In genomic region chr7:34939952-34940312, GRCm38 (mm10) we compare ENCODE assay signal across 9 mouse cellular contexts. TPM values are rescaled to one million over a fixed set of nuclear protein-coding genes. Genes with fewer than 3 reads are reported as not detected.
A peak's percentile ranks its signal among the peaks of the same experiment; 100 is the strongest.
DNase-seq lines count a peak whose midpoint lies in the region; ATAC-seq lines count a peak whose summit lies in the region.
"Had no signal": no experiment of that assay in that cellular context is flagged by ENCODE, and none has a peak within 500 bp of the region (broad histone marks: within the 10 kb centered on the region; RNA-seq: fewer than 3 reads in every experiment).

No protein-coding gene starts in this region.

- intact Hi-C loops in heart, postnatal 14 days (cut with DNase I), result no loop called here

- no peak overlapping the region for H3K4me3 ChIP-seq in embryonic facial prominence, embryonic 13.5 days
- H3K4me3 ChIP-seq in hindbrain, embryonic 13.5 days, result no peak overlapping the region
- no peak overlapping the region for H3K4me3 ChIP-seq in midbrain, embryonic 14.5 days (replicated peaks; ENCODE audit: low read depth, low read length)

- peaks cover 4% of the 10 kb centered on the region; the same call in 1 of the 2 replicates for H3K9me3 ChIP-seq in embryonic facial prominence, embryonic 13.5 days
- H3K9me3 ChIP-seq in hindbrain, embryonic 13.5 days, result peaks cover 6% of the 10 kb centered on the region; the same call in 1 of the 2 replicates
- H3K9me3 ChIP-seq in midbrain, embryonic 14.5 days (ENCODE audit: control insufficient read depth, low read length), result no peaks in the 10 kb centered on the region

- 29% methylated on average over 7 of the region's 7 CpGs for WGBS in embryonic facial prominence, embryonic 13.5 days
- 18% methylated on average over 7 of the region's 7 CpGs for WGBS in hindbrain, embryonic 13.5 days
- 4% methylated on average over 7 of the region's 7 CpGs for WGBS in midbrain, embryonic 14.5 days

- H3K27me3 ChIP-seq in embryonic facial prominence, embryonic 13.5 days, result no peaks in the 10 kb centered on the region
- peaks cover 1% of the 10 kb centered on the region; the same call in 1 of the 2 replicates for H3K27me3 ChIP-seq in hindbrain, embryonic 13.5 days
- H3K27me3 ChIP-seq in midbrain, embryonic 14.5 days (ENCODE audit: control insufficient read depth, insufficient read depth, low read length), result no peaks in the 10 kb centered on the region

- no peak overlapping the region for H3K4me2 ChIP-seq in embryonic facial prominence, embryonic 13.5 days
- H3K4me2 ChIP-seq in hindbrain, embryonic 13.5 days, result no peak overlapping the region
- no peak overlapping the region for H3K4me2 ChIP-seq in midbrain, embryonic 14.5 days (ENCODE audit: low read length)
- H3K4me2 ChIP-seq: lung, embryonic 14.5 days had no signal

- ATAC-seq in embryonic facial prominence, embryonic 13.5 days (ENCODE audit: insufficient number of reproducible peaks, insufficient read depth, low FRiP score, low TSS enrichment, low read depth), result no peak
- ATAC-seq in hindbrain, embryonic 13.5 days (ENCODE audit: low FRiP score), result peak; percentile 44
- peak; percentile 74; the same call in 1 of the 2 replicates for ATAC-seq in midbrain, embryonic 14.5 days (ENCODE audit: low FRiP score, low TSS enrichment)
- no peak for ATAC-seq in megakaryocyte, adult 5-6 weeks (ENCODE audit: poor library complexity, severe bottlenecking)

- H3K36me3 ChIP-seq in embryonic facial prominence, embryonic 13.5 days, result peaks cover 45% of the 10 kb centered on the region
- peaks cover 19% of the 10 kb centered on the region for H3K36me3 ChIP-seq in hindbrain, embryonic 13.5 days
- peaks cover 9% of the 10 kb centered on the region; the same call in 1 of the 2 replicates for H3K36me3 ChIP-seq in midbrain, embryonic 14.5 days (ENCODE audit: control insufficient read depth, insufficient read depth, low read length)

- H3K27ac ChIP-seq in embryonic facial prominence, embryonic 13.5 days, result peak overlapping the region; percentile 68
- peak overlapping the region; percentile 88 for H3K27ac ChIP-seq in hindbrain, embryonic 13.5 days
- peak overlapping the region; percentile 89 for H3K27ac ChIP-seq in midbrain, embryonic 14.5 days (replicated peaks; ENCODE audit: low read depth, low read length)

- DNase-seq in embryo, embryonic 10 days (ENCODE audit: low spot score), result peak; percentile 58
- peak; percentile 63 for DNase-seq in midbrain, embryonic 14.5 days
- DNase-seq in left cerebral cortex, adult 8-10 months (ENCODE audit: low spot score in 2 of 2), result no peak
- no peak for DNase-seq in cerebellum, adult 11 months
- DNase-seq in heart, postnatal 14 days, result no peak
- DNase-seq: lung, embryonic 14.5 days had no signal

- no peak overlapping the region for H3K9ac ChIP-seq in embryonic facial prominence, embryonic 13.5 days
- no peak overlapping the region for H3K9ac ChIP-seq in hindbrain, embryonic 13.5 days
- H3K9ac ChIP-seq in midbrain, embryonic 14.5 days (replicated peaks; ENCODE audit: low read length), result no peak overlapping the region
- H3K9ac ChIP-seq: lung, embryonic 14.5 days had no signal

- peaks cover 21% of the 10 kb centered on the region for H3K4me1 ChIP-seq in embryonic facial prominence, embryonic 13.5 days
- H3K4me1 ChIP-seq in hindbrain, embryonic 13.5 days (replicated peaks), result peaks cover 47% of the 10 kb centered on the region
- peaks cover 39% of the 10 kb centered on the region for H3K4me1 ChIP-seq in midbrain, embryonic 14.5 days (ENCODE audit: control insufficient read depth, insufficient read depth, low read length)

RNA-seq across cellular contexts. Expression of gene Pepd, which starts 27.8 kb away (rescaled TPM):
- polyA plus RNA-seq in embryonic facial prominence, embryonic 13.5 days (2015; fragmentation: Nextera tagmentation; extraction: Ambion mirVana), result 50.8 and 53.4 TPM in 2 replicates
- polyA plus RNA-seq in hindbrain, embryonic 13.5 days (2015; fragmentation: Nextera tagmentation; extraction: Ambion mirVana), result 52.4 and 54.6 TPM in 2 replicates
- polyA plus RNA-seq in midbrain, embryonic 14.5 days (2014; fragmentation: Nextera tagmentation; extraction: Ambion mirVana), result 57.2 and 62.4 TPM in 2 replicates
- total RNA-seq in megakaryocyte, adult 5-6 weeks (2015), result 43.8 and 61.5 TPM in 2 replicates
- 50.2 and 54.4 TPM in 2 replicates for total RNA-seq in megakaryocyte, adult 5-6 weeks (2017)
- total RNA-seq in left cerebral cortex, adult 8-10 months (2022), result 10 to 100 TPM; 32.5 to 36.0 (median 33.8) TPM
- total RNA-seq in heart, postnatal 14 days (2021), result 10 to 100 TPM; 22.2 to 23.9 TPM

Comparison
In these comparisons a context has a peak if more than half of its experiments do, and no peak if none do; other contexts are left out.
1. DNase-seq: peak in embryo, embryonic 10 days (single experiment) and midbrain, embryonic 14.5 days (single experiment); none in left cerebral cortex, adult 8-10 months (0 of 2), cerebellum, adult 11 months (single experiment) and heart, postnatal 14 days (0 of 2).
2. ATAC-seq: peak in hindbrain, embryonic 13.5 days (single experiment) and midbrain, embryonic 14.5 days (single experiment); none in embryonic facial prominence, embryonic 13.5 days (single experiment) and megakaryocyte, adult 5-6 weeks (single experiment).
3. Peak in every context shown above with its lines, with median percentiles within 50 percentile points of each other: H3K27ac ChIP-seq.